Mouse (Mus musculus): ENCODE data around the gene Plscr5. TPM values are rescaled to one million over a fixed set of nuclear protein-coding genes. Genes with fewer than 3 reads are reported as not detected.

The Plscr5 gene
- polyA plus RNA-seq, 1 experiment from 2014 or later = not detected

GRCm38 (mm10) chr9:92199564-92199963 lies 6.8 kb downstream of the Plscr5 start:
- ATAC-seq (ENCODE audit: insufficient read depth, low FRiP score, low TSS enrichment) (no peak), DNase-seq (ENCODE audit: low spot score) (no peak)
- Histone ChIP-seq H3K4me3 (ENCODE audit: low read depth, low read length) (no peak overlapping the region), H3K9ac (ENCODE audit: low read length) (no peak overlapping the region), H3K36me3 (ENCODE audit: control insufficient read depth, insufficient read depth, low read length) (no peaks in the 10 kb centered on the region), H3K9me3 (ENCODE audit: control insufficient read depth, low read length) (no peaks in the 10 kb centered on the region), H3K4me1 (ENCODE audit: control insufficient read depth, insufficient read depth, low read length) (no peaks in the 10 kb centered on the region), H3K27ac (ENCODE audit: low read depth, low read length) (no peak overlapping the region), H3K27me3 (ENCODE audit: control insufficient read depth, insufficient read depth, low read length) (no peaks in the 10 kb centered on the region), H3K4me2 (ENCODE audit: low read depth) (no peak overlapping the region)
- WGBS = 64% methylated on average over 5 of the region's 5 CpGs

GRCm38 (mm10) chr9:92204397-92204796 lies 11.7 kb downstream of the Plscr5 start:
- ATAC-seq (ENCODE audit: insufficient read depth, low FRiP score, low TSS enrichment) = no peak
- no peaks in the 10 kb centered on the region for H3K36me3 ChIP-seq (ENCODE audit: control insufficient read depth, insufficient read depth, low read length)
- WGBS = 48% methylated on average over 2 of the region's 2 CpGs
- H3K4me1 ChIP-seq (ENCODE audit: control insufficient read depth, insufficient read depth, low read length) = no peaks in the 10 kb centered on the region
- no peak for DNase-seq (ENCODE audit: low spot score)
- H3K27ac ChIP-seq (ENCODE audit: low read depth, low read length) = no peak overlapping the region
- no peaks in the 10 kb centered on the region for H3K9me3 ChIP-seq (ENCODE audit: control insufficient read depth, low read length)
- no peaks in the 10 kb centered on the region for H3K27me3 ChIP-seq (ENCODE audit: control insufficient read depth, insufficient read depth, low read length)
- H3K4me2 ChIP-seq (ENCODE audit: low read depth) = no peak overlapping the region
- no peak overlapping the region for H3K9ac ChIP-seq (ENCODE audit: low read length)
- H3K4me3 ChIP-seq (ENCODE audit: low read depth, low read length) = no peak overlapping the region

GRCm38 (mm10) chr9:92207307-92207706 lies 14.6 kb downstream of the Plscr5 start:
- Histone ChIP-seq H3K4me2 (ENCODE audit: low read depth) (no peak overlapping the region), H3K4me1 (ENCODE audit: control insufficient read depth, insufficient read depth, low read length) (no peaks in the 10 kb centered on the region), H3K36me3 (ENCODE audit: control insufficient read depth, insufficient read depth, low read length) (no peaks in the 10 kb centered on the region), H3K27me3 (ENCODE audit: control insufficient read depth, insufficient read depth, low read length) (no peaks in the 10 kb centered on the region), H3K27ac (ENCODE audit: low read depth, low read length) (no peak overlapping the region), H3K9ac (ENCODE audit: low read length) (no peak overlapping the region), H3K4me3 (ENCODE audit: low read depth, low read length) (no peak overlapping the region), H3K9me3 (ENCODE audit: control insufficient read depth, low read length) (no peaks in the 10 kb centered on the region)
- ATAC-seq (ENCODE audit: insufficient read depth, low FRiP score, low TSS enrichment) (no peak), DNase-seq (ENCODE audit: low spot score) (peak; percentile 26)
- WGBS = 64% methylated on average over 4 of the region's 4 CpGs

GRCm38 (mm10) chr9:92207757-92208156 lies 15.0 kb downstream of the Plscr5 start:
- Histone ChIP-seq H3K9ac (ENCODE audit: low read length) (no peak overlapping the region), H3K4me2 (ENCODE audit: low read depth) (no peak overlapping the region), H3K9me3 (ENCODE audit: control insufficient read depth, low read length) (no peaks in the 10 kb centered on the region), H3K27ac (ENCODE audit: low read depth, low read length) (no peak overlapping the region), H3K4me1 (ENCODE audit: control insufficient read depth, insufficient read depth, low read length) (no peaks in the 10 kb centered on the region), H3K27me3 (ENCODE audit: control insufficient read depth, insufficient read depth, low read length) (no peaks in the 10 kb centered on the region), H3K36me3 (ENCODE audit: control insufficient read depth, insufficient read depth, low read length) (no peaks in the 10 kb centered on the region), H3K4me3 (ENCODE audit: low read depth, low read length) (no peak overlapping the region)
- WGBS = 85% methylated on average over 8 of the region's 8 CpGs
- DNase-seq (ENCODE audit: low spot score) = no peak
- ATAC-seq (ENCODE audit: insufficient read depth, low FRiP score, low TSS enrichment) = no peak

GRCm38 (mm10) chr9:92209850-92210249 lies 17.1 kb downstream of the Plscr5 start:
- H3K4me2 ChIP-seq (ENCODE audit: low read depth) = no peak overlapping the region
- no peaks in the 10 kb centered on the region for H3K27me3 ChIP-seq (ENCODE audit: control insufficient read depth, insufficient read depth, low read length)
- no peaks in the 10 kb centered on the region for H3K4me1 ChIP-seq (ENCODE audit: control insufficient read depth, insufficient read depth, low read length)
- whole genome bisulfite sequencing = 67% methylated on average over 3 of the region's 3 CpGs
- no peak overlapping the region for H3K9ac ChIP-seq (ENCODE audit: low read length)
- no peaks in the 10 kb centered on the region for H3K9me3 ChIP-seq (ENCODE audit: control insufficient read depth, low read length)
- no peaks in the 10 kb centered on the region for H3K36me3 ChIP-seq (ENCODE audit: control insufficient read depth, insufficient read depth, low read length)
- DNase-seq (ENCODE audit: low spot score) (no peak), ATAC-seq (ENCODE audit: insufficient read depth, low FRiP score, low TSS enrichment) (no peak)
- H3K4me3 ChIP-seq (ENCODE audit: low read depth, low read length) = no peak overlapping the region
- no peak overlapping the region for H3K27ac ChIP-seq (ENCODE audit: low read depth, low read length)

GRCm38 (mm10) chr9:92210386-92210967 lies 17.7 kb downstream of the Plscr5 start:
- WGBS = 82% methylated on average over 7 of the region's 7 CpGs
- ATAC-seq (ENCODE audit: insufficient read depth, low FRiP score, low TSS enrichment) = no peak

GRCm38 (mm10) chr9:92211048-92211447 lies 18.3 kb downstream of the Plscr5 start:
- no peaks in the 10 kb centered on the region for H3K36me3 ChIP-seq (ENCODE audit: control insufficient read depth, insufficient read depth, low read length)
- DNase-seq (ENCODE audit: low spot score) (no peak), ATAC-seq (ENCODE audit: insufficient read depth, low FRiP score, low TSS enrichment) (no peak)
- no peaks in the 10 kb centered on the region for H3K4me1 ChIP-seq (ENCODE audit: control insufficient read depth, insufficient read depth, low read length)
- no peaks in the 10 kb centered on the region for H3K9me3 ChIP-seq (ENCODE audit: control insufficient read depth, low read length)
- H3K27ac ChIP-seq (ENCODE audit: low read depth, low read length) = no peak overlapping the region
- 80% methylated on average over 3 of the region's 3 CpGs for WGBS
- no peak overlapping the region for H3K4me3 ChIP-seq (ENCODE audit: low read depth, low read length)
- H3K27me3 ChIP-seq (ENCODE audit: control insufficient read depth, insufficient read depth, low read length) = no peaks in the 10 kb centered on the region
- no peak overlapping the region for H3K4me2 ChIP-seq (ENCODE audit: low read depth)
- H3K9ac ChIP-seq (ENCODE audit: low read length) = no peak overlapping the region

More at GRCm38 (mm10) chr9:92210386-92210967, 17.7 kb downstream of the Plscr5 start:
- Histone ChIP-seq H3K36me3 (ENCODE audit: control insufficient read depth, insufficient read depth, low read length) (no peaks in the 10 kb centered on the region), H3K4me2 (ENCODE audit: low read depth) (no peak overlapping the region), H3K4me1 (ENCODE audit: control insufficient read depth, insufficient read depth, low read length) (no peaks in the 10 kb centered on the region), H3K27me3 (ENCODE audit: control insufficient read depth, insufficient read depth, low read length) (no peaks in the 10 kb centered on the region), H3K9me3 (ENCODE audit: control insufficient read depth, low read length) (no peaks in the 10 kb centered on the region), H3K27ac (ENCODE audit: low read depth, low read length) (no peak overlapping the region), H3K9ac (ENCODE audit: low read length) (no peak overlapping the region), H3K4me3 (ENCODE audit: low read depth, low read length) (no peak overlapping the region)
- no peak for DNase-seq (ENCODE audit: low spot score)

GRCm38 (mm10) chr9:92217484-92217883 lies 24.7 kb downstream of the Plscr5 start:
- no peaks in the 10 kb centered on the region for H3K36me3 ChIP-seq (ENCODE audit: control insufficient read depth, insufficient read depth, low read length)
- no peaks in the 10 kb centered on the region for H3K9me3 ChIP-seq (ENCODE audit: control insufficient read depth, low read length)
- ATAC-seq (ENCODE audit: insufficient read depth, low FRiP score, low TSS enrichment) (no peak), DNase-seq (ENCODE audit: low spot score) (no peak)
- no peaks in the 10 kb centered on the region for H3K4me1 ChIP-seq (ENCODE audit: control insufficient read depth, insufficient read depth, low read length)
- H3K27me3 ChIP-seq (ENCODE audit: control insufficient read depth, insufficient read depth, low read length) = no peaks in the 10 kb centered on the region
- H3K9ac ChIP-seq (ENCODE audit: low read length) = no peak overlapping the region
- no peak overlapping the region for H3K4me3 ChIP-seq (ENCODE audit: low read depth, low read length)
- H3K4me2 ChIP-seq (ENCODE audit: low read depth) = no peak overlapping the region
- whole genome bisulfite sequencing = 83% methylated on average over 4 of the region's 4 CpGs
- H3K27ac ChIP-seq (ENCODE audit: low read depth, low read length) = no peak overlapping the region

GRCm38 (mm10) chr9:92217896-92218295 lies 25.2 kb downstream of the Plscr5 start:
- 91% methylated on average over 2 of the region's 2 CpGs for WGBS
- ATAC-seq (ENCODE audit: insufficient read depth, low FRiP score, low TSS enrichment) = no peak

More at GRCm38 (mm10) chr9:92217896-92218295, 25.2 kb downstream of the Plscr5 start:
- H3K9me3 ChIP-seq (ENCODE audit: control insufficient read depth, low read length) = no peaks in the 10 kb centered on the region
- H3K4me2 ChIP-seq (ENCODE audit: low read depth) = no peak overlapping the region
- no peaks in the 10 kb centered on the region for H3K36me3 ChIP-seq (ENCODE audit: control insufficient read depth, insufficient read depth, low read length)
- DNase-seq (ENCODE audit: low spot score) = no peak
- no peak overlapping the region for H3K9ac ChIP-seq (ENCODE audit: low read length)
- H3K27me3 ChIP-seq (ENCODE audit: control insufficient read depth, insufficient read depth, low read length) = no peaks in the 10 kb centered on the region
- no peak overlapping the region for H3K27ac ChIP-seq (ENCODE audit: low read depth, low read length)
- no peaks in the 10 kb centered on the region for H3K4me1 ChIP-seq (ENCODE audit: control insufficient read depth, insufficient read depth, low read length)
- no peak overlapping the region for H3K4me3 ChIP-seq (ENCODE audit: low read depth, low read length)
